Mouse (Mus musculus) fat pad, adult 2 months (tissue): ENCODE measurements around the gene Fam129a.
"Not testable (repeated sequence)": the region's sequence is repeated elsewhere in the genome, so short reads cannot be mapped to it uniquely, and the experiment has no call there.

Experiments
- DNase-seq: peaks from one replicate; pipeline ENCODE4 v3.0.0-alpha.2; 2011; ENCODE audit warnings: low read depth, low spot score; ENCODE audit errors: extremely low read depth

The Fam129a gene

DNA sequence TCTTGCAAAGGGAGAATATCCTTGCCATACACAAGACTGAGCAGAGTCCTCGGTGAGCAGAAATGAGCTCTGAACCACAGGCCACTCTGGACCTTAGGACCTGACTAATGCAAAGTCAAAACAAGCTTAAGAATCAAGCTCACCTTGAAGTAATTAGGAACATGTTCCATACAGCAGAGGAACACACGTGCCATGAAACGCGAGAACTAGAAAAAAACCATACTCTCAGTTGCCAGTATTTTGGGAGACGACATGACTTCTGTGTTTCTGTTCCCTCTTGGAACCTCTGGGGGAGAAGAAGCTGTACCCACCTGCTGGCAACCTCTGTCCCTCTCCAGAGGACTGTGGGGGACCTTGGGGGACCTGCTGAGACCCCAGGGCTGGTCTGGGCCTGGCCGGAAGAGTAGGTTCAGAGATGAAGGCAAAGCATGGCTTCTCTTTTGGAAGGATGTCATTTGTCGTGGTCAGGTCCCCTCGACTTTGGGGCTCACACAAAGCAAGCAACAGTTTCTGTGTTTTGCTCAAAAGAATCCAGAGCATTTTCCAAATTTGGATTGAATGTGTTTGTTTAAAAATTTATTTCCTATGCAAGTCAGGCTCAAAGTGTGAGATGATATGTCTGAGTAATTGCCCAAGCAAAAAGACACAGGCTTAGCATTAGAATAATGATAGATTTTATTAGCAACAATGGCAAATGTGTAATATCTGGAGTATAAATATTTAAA, 12.6 kb downstream of the Fam129a start:
- no peak for DNase-seq

- no peak for DNase-seq
Observed at GRCm38 (mm10) chr1:151584182-151584471, 13.1 kb downstream of the Fam129a start.

DNA sequence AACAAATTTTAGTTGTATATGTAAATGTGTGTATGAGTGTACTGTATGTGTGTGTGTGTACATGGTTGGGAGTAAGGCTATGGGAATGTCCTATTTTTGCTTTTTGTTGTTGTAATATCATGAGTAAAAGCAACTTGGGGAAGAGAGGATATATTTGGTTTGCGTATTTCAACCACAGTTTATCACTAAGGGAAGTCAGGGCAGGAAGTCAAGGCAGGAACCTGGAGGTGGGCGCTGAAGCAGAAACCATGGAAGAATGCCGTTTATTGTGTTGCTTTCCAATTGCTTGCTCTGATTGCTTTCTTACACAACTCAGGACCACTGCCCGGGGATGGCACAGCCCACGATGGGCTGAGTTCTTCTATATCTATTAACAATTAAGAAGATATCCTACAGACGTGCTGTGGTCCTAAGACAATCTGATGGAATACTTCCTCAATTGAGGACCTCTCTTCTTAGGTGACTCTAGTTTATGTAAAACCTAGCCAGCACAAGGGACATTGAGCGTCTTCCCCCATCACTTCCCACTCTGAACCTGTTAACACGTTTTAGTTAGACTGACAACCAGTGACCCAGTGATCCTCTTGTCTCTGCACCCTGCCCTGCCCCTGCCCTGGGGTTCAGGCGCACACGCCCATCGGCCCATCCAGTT, 13.7 kb downstream of the Fam129a start:
- DNase-seq = no peak

GRCm38 (mm10) chr1:151585647-151586046, 14.7 kb downstream of the Fam129a start:
- no peak for DNase-seq

GRCm38 (mm10) chr1:151592085-151593017, 21.4 kb downstream of the Fam129a start:
- no peak for DNase-seq

GRCm38 (mm10) chr1:151594906-151595305, 23.9 kb downstream of the Fam129a start:
- DNase-seq = no peak

DNA sequence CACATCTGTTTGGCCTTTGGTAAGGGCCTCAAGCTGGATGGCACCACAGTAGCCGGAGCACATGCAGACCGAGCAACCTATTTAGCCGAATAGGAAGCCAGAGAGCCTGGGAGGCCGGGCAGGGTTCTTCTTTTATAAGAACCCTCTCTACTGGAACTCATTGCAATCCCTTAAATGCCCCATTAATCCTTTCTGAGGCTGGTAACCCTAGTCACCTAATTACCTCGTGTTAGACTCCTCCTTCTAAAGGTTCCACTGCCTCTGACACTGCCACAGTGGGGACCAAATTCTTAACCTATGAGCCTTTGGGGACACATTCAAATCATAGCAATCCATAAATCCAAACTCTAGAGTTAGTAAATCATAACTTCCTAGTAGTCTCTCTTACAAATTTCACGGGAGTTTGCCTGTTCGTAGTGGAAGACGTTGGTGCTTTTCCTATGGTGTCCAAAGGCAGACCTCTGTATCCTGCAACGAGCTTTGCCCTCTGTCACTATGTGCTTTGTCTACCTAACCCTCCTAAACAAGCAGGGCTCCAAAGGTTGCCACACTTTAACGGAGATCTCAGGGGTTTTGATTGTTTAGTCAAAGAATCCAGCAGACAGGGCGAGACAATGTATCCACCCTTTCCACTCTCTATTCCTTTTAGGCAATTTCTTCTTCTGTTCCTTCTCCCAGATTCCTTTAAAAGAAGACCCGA, 24.8 kb downstream of the Fam129a start:
- no peak for DNase-seq

- DNase-seq = no peak
Observed at GRCm38 (mm10) chr1:151596562-151596961, 25.6 kb downstream of the Fam129a start.

GRCm38 (mm10) chr1:151597677-151598297, 26.8 kb downstream of the Fam129a start:
- no peak for DNase-seq

DNA sequence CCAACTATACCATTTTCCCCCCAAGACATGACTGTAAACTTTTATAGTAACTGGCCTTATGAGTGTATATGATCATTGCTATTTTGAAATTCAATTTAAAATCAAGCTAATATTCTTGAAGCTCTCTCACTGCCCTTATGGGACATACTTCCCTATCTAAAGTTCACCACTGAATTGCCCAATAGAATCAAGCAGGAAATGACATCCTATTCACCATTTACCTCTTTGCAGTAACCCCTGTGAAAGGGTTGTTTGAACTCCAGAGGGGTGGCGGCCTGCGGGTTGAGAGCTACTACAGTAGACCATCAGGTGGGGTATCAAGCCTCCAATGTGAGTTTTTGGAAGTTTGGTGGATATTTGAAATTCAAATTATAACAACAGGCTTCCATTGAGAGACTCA, 27.9 kb downstream of the Fam129a start:
- no peak for DNase-seq

GRCm38 (mm10) chr1:151604328-151604727, 33.3 kb downstream of the Fam129a start:
- DNase-seq = no peak

DNA sequence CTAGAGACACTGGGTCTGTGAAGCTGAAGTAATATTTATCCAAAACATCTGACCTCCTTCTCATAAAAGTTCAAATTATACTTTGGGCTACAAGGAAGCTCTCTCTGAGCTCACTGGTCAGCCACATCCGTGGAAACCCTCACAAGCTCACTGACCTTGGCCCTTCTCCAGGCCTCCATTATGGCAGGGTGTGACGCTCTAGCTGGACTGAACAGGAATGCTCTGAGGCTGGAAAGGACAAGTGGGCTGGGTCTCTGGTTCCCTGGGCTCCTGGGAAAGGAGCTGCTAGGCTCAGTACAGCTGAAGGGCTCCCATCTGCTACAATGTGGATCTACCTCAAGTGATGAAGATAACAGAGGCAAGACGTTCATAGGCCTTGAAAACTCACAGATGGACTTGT, 37.0 kb downstream of the Fam129a start:
- DNase-seq = not testable (repeated sequence)

GRCm38 (mm10) chr1:151610621-151611020, 39.6 kb downstream of the Fam129a start:
- DNase-seq = no peak

DNA sequence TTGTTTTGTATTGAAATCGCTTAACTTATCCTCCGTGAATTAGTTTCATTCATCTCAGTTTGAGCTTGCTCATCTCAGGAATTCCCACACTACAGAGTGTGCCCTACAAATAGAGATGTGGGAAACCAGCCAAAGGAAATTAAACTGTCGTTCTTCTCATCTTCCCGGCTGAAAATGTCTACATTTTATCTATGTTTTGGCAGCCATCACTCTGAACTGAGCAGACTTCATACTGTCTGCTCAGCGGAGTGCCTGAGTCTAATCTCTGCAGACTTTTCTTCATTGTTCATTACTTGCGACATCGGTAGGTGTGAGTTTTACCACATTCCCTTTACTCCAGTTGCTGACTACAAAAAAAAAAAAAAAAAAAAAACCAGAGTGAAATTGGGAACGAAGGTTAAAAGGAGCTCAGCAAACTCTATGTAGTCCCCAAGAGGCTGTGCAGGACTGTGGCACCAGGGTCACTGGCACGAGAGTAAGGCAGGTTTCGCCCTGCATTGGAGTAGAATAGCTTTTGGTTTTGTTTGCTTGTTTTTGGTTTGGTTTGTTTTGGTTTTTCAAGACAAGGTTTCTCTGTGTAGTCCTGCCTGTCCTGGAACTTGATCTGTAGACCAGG, 43.4 kb downstream of the Fam129a start:
- DNase-seq = no peak

GRCm38 (mm10) chr1:151615625-151616024, 44.6 kb downstream of the Fam129a start:
- no peak for DNase-seq

- no peak for DNase-seq
Observed at GRCm38 (mm10) chr1:151616555-151617205, 45.7 kb downstream of the Fam129a start.

DNA sequence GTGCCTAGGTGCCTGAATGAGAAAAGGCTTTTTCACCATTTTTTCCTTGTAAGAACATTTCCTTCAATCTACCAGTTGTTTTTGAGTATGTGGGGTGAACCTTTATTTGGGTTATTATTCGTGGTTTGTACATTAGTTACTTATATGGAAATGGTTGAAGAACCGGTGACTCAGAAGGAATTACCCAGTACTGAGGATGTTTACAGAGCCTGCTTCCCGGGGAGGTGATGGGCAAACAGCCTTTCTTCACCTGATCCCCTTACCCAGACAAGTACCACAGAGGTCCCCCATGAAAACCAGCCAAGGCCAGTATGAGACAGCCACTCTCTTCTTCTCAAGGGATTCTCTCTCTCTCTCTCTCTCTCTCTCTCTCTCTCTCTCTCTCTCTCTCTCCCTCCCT, 47.3 kb downstream of the Fam129a start:
- no peak for DNase-seq

- DNase-seq = no peak
Observed at GRCm38 (mm10) chr1:151619281-151619711, 48.3 kb downstream of the Fam129a start.

DNA sequence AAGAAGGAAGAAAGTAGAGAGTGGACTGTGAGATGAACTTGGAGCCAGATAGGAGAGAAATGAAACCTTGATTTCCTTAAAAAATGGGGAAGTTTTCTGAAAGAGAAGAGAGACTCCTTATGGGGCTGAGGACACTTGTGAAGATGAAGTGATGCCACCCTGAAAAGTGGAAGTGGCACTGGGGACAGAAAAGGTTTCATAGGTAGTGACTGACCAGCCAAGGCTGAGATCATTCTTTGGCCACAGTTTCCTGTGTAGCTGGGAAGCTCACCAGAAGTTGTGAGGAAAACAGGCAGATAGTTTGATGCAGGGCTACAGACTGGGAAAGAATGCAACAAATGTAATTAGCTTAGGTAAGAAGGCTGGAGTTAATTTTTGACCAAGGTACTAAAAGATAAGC, 49.7 kb downstream of the Fam129a start:
- DNase-seq = no peak
